Mouse (Mus musculus) embryonic facial prominence, embryonic 14.5 days (tissue): ENCODE results near the gene 4921536K21Rik. TPM values are rescaled to one million over a fixed set of nuclear protein-coding genes. Genes with fewer than 3 reads are reported as not detected.
A peak's percentile ranks its signal among the peaks of the same experiment; 100 is the strongest.

ENCODE experiments used
- ATAC-seq: fragments of 200-750 bp; cut with Nextera tagmentation; 2 replicates; pipeline ENCODE4 v1.8.0; 2017; ENCODE audit warnings: low read depth, moderate number of reproducible peaks, moderate TSS enrichment
- DNase-seq: peaks from one replicate; pipeline ENCODE4 v3.0.0-alpha.2; 2015; ENCODE audit warnings: low spot score
- H3K27ac ChIP-seq: fragments of 300-500 bp; sonication (generic); replicated peaks from 2 replicates; pipeline ENCODE4 v1.5.1; 2014; ENCODE audit warnings: low read depth, mild to moderate bottlenecking, low read length, moderate library complexity
- H3K27me3 ChIP-seq: fragments of 300-500 bp; sonication (generic); replicated peaks from 2 replicates; pipeline ENCODE4 v1.6.1; 2014; ENCODE audit warnings: low read length; ENCODE audit not compliant: control insufficient read depth, insufficient read depth
- H3K36me3 ChIP-seq: fragments of 300-500 bp; sonication (generic); 2 replicates; pipeline ENCODE4 v1.6.1; 2014; ENCODE audit warnings: low read length, mixed read lengths; ENCODE audit not compliant: control insufficient read depth, insufficient read depth
- H3K4me1 ChIP-seq: fragments of 300-500 bp; sonication (generic); 2 replicates; pipeline ENCODE4 v1.6.1; 2014; ENCODE audit warnings: antibody characterized with exemption, low read length; ENCODE audit not compliant: control insufficient read depth, insufficient read depth
- H3K4me2 ChIP-seq: fragments of 300-500 bp; sonication (generic); 2 replicates; pipeline ENCODE4 v1.6.1; 2014; ENCODE audit warnings: low read depth, mild to moderate bottlenecking, low read length, moderate library complexity, mixed read lengths
- H3K4me3 ChIP-seq: fragments of 300-500 bp; sonication (generic); 2 replicates; pipeline ENCODE4 v1.5.1; 2014; ENCODE audit warnings: low read depth, mild to moderate bottlenecking, low read length
- H3K9ac ChIP-seq: fragments of 300-500 bp; sonication (generic); 2 replicates; pipeline ENCODE4 v1.6.1; 2014; ENCODE audit warnings: low read depth, mild to moderate bottlenecking, low read length, moderate library complexity, mixed read lengths
- H3K9me3 ChIP-seq: fragments of 300-500 bp; sonication (generic); 2 replicates; pipeline ENCODE4 v1.6.1; 2016; ENCODE audit warnings: low read length; ENCODE audit not compliant: control insufficient read depth
- WGBS: fragments of 180-500 bp; shearing (Covaris S2); extraction: QIAGEN DNeasy Blood & Tissue Kit; methylation state at CpG from one replicate; pipeline ENCODE4 v1.1.7; 2014; 5-methylcytosine and 5-hydroxymethylcytosine counted together
- polyA plus RNA-seq: library from polyadenylated mRNA; unstranded; fragments of >200 nt; fragmentation: Nextera tagmentation; extraction: Ambion mirVana; gene quantifications from 2 replicates; pipeline ENCODE4 v1.2.1, GENCODE M21; 2014

Gene 4921536K21Rik
- polyA plus RNA-seq, 1 experiment from 2014 or later: 0.21 TPM

DNA sequence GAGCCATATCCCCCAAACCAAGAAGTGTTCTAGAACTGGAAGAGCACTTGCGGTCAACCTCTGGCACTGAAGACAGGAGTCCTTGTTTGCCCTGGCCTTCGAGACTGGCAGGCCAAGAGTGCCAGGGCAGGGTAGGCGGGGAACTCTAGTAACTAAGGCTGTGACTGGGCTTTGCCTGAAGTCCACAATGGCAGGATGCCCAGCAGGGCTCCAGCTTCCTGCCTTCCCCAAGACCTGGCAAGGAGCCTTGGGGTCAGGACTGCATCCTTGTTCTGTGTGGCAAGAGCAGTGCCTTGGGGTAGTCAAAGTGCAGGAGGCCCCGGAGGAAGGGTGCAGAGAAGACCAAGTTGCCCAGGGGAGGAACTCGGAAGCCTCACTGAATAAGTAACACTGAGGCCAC is 8.1 kb upstream of the 4921536K21Rik start:
- Histone ChIP-seq H3K36me3 (peaks cover 7% of the 10 kb centered on the region; the same call in 1 of the 2 replicates), H3K9me3 (no peaks in the 10 kb centered on the region), H3K27ac (no peak overlapping the region), H3K27me3 (no peaks in the 10 kb centered on the region), H3K9ac (no peak overlapping the region), H3K4me1 (no peaks in the 10 kb centered on the region), H3K4me2 (no peak overlapping the region), H3K4me3 (no peak overlapping the region)
- peak; percentile 47 for DNase-seq
- no peak for ATAC-seq
- 80% methylated on average over 5 of the region's 5 CpGs for WGBS

- Histone ChIP-seq H3K9me3 (no peaks in the 10 kb centered on the region), H3K4me3 (no peak overlapping the region), H3K4me1 (no peaks in the 10 kb centered on the region), H3K4me2 (no peak overlapping the region), H3K27ac (no peak overlapping the region), H3K36me3 (peaks cover 5% of the 10 kb centered on the region), H3K9ac (no peak overlapping the region), H3K27me3 (no peaks in the 10 kb centered on the region)
- no peak for ATAC-seq
- no peak for DNase-seq
- 85% methylated on average over 3 of the region's 3 CpGs for WGBS
Measured at GRCm38 (mm10) chr11:3902516-3902915, 7.6 kb upstream of the 4921536K21Rik start.

DNA sequence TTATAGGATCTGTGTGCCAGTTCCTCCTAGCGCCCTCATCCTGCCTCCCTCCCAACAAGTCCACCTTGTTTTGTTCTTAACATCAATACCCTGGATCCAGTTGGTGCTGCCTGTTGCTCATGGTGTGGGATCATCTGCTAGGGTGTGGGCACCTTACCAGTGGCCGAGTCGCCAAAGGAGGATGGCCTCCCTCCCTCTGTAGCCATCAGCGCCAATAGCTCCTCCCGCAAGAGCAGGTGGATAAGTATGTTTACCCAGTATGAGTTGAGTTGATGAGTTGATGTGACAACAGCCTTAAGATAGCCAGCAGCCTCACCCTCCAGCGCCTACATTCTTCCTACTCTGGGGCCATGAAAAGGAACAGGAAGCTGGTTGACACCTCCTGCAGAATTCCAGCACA is 5.4 kb upstream of the 4921536K21Rik start:
- H3K9me3 ChIP-seq: no peaks in the 10 kb centered on the region
- H3K27me3 ChIP-seq: no peaks in the 10 kb centered on the region
- H3K4me1 ChIP-seq: no peaks in the 10 kb centered on the region
- WGBS: 85% methylated on average over 6 of the region's 6 CpGs
- H3K36me3 ChIP-seq: peaks cover 4% of the 10 kb centered on the region; the same call in 1 of the 2 replicates
- H3K9ac ChIP-seq: no peak overlapping the region
- no peak overlapping the region for H3K4me3 ChIP-seq
- ATAC-seq: no peak
- no peak overlapping the region for H3K4me2 ChIP-seq
- no peak overlapping the region for H3K27ac ChIP-seq
- DNase-seq: no peak

DNA sequence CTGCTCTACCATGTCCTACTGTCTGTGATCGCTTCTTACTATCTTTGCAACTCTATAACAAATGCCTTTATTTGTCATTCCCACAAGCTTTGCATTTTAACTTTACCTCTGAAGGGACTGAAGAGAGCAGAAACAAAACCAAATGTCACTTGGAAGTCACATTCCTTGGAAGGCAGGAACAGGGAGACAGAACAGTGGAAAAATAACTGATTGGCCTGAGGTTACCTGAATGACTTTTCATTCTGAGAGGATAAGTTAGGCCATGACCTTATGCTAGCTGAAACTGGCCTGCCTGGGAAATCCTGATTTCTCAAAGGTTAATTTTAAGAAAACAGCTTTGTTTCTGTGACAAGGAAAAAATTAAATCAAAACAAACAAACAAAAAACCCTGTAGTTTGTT is 1.0 kb upstream of the 4921536K21Rik start:
- Histone ChIP-seq H3K4me2 (no peak overlapping the region), H3K36me3 (peaks cover 4% of the 10 kb centered on the region; the same call in 1 of the 2 replicates), H3K9me3 (no peaks in the 10 kb centered on the region), H3K4me3 (no peak overlapping the region), H3K9ac (no peak overlapping the region), H3K4me1 (0 out of 2 replicates have a peak, but pooled peaks cover 2% of the 10 kb centered on the region), H3K27ac (no peak overlapping the region), H3K27me3 (no peaks in the 10 kb centered on the region)
- no peak for ATAC-seq
- WGBS: 91% methylated on average over 1 of the region's 1 CpGs
- no peak for DNase-seq

DNA sequence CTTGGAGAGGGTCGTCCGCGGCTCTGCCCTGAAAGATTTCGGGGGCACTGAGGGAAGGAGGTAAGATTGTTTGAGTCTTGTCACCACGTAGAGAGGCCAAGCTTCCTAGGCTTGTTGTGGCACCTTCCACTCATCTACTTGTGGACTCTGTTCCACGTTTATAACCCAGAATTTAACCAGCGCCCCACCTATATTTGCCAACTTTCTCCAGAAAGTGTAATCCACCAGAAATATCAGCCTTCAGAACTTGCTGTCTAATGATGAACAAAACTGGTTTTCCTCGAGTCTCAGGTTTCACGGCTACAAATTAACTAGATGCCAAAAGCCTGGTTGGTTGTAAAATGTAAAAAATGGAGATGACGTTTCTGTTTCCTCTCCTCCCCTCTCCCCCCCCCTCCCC is 560 bp upstream of the 4921536K21Rik start:
- peak overlapping the region; percentile 46 for H3K4me3 ChIP-seq
- no peaks in the 10 kb centered on the region for H3K9me3 ChIP-seq
- peak; percentile 71 for DNase-seq
- ATAC-seq: no peak
- H3K27me3 ChIP-seq: no peaks in the 10 kb centered on the region
- peak overlapping the region; percentile 80 for H3K4me2 ChIP-seq
- H3K4me1 ChIP-seq: 0 out of 2 replicates have a peak, but pooled peaks cover 2% of the 10 kb centered on the region
- peak overlapping the region; percentile 82 for H3K27ac ChIP-seq
- WGBS: 3% methylated on average over 10 of the region's 10 CpGs
- peaks cover 4% of the 10 kb centered on the region; the same call in 1 of the 2 replicates for H3K36me3 ChIP-seq
- H3K9ac ChIP-seq: peak overlapping the region; percentile 60

GRCm38 (mm10) chr11:3893970-3894369 is 928 bp downstream of the 4921536K21Rik start:
- H3K27me3 ChIP-seq: no peaks in the 10 kb centered on the region
- no peaks in the 10 kb centered on the region for H3K9me3 ChIP-seq
- peak overlapping the region; percentile 80; the same call in 1 of the 2 replicates for H3K4me2 ChIP-seq
- H3K36me3 ChIP-seq: peaks cover 4% of the 10 kb centered on the region; the same call in 1 of the 2 replicates
- no peak overlapping the region for H3K27ac ChIP-seq
- no peak overlapping the region for H3K9ac ChIP-seq
- 77% methylated on average over 6 of the region's 6 CpGs for WGBS
- no peak for ATAC-seq
- H3K4me1 ChIP-seq: 0 out of 2 replicates have a peak, but pooled peaks cover 2% of the 10 kb centered on the region
- no peak overlapping the region for H3K4me3 ChIP-seq
- no peak for DNase-seq

GRCm38 (mm10) chr11:3887331-3887730 is 7.6 kb downstream of the 4921536K21Rik start:
- H3K9me3 ChIP-seq: no peaks in the 10 kb centered on the region
- H3K36me3 ChIP-seq: no peaks in the 10 kb centered on the region
- ATAC-seq: no peak
- 76% methylated on average over 5 of the region's 5 CpGs for WGBS
- no peak overlapping the region for H3K9ac ChIP-seq
- no peaks in the 10 kb centered on the region for H3K27me3 ChIP-seq
- H3K4me1 ChIP-seq: no peaks in the 10 kb centered on the region
- H3K4me2 ChIP-seq: no peak overlapping the region
- H3K27ac ChIP-seq: no peak overlapping the region
- DNase-seq: no peak
- no peak overlapping the region for H3K4me3 ChIP-seq

DNA sequence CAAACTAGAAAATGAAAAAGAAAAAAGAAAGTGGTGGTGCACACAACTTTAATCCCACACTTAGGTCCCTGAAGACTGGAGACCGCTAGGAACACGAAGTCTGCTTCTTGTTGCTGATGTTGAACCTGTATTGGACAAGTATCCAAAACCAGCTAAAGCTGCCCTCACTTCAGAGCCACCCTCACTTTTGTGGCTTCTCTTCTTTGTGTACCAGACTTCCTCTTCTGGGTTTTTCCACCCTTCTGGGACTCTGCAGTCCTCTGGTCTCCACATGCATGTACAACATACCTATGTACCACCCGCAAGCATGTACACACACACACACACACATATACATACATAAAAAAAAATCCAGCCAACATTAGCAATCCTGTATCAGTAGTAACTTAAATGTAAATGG is 11.2 kb downstream of the 4921536K21Rik start:
- Histone ChIP-seq H3K4me1 (no peaks in the 10 kb centered on the region), H3K9ac (no peak overlapping the region), H3K27me3 (no peaks in the 10 kb centered on the region), H3K9me3 (no peaks in the 10 kb centered on the region), H3K4me2 (no peak overlapping the region), H3K4me3 (no peak overlapping the region), H3K27ac (no peak overlapping the region), H3K36me3 (no peaks in the 10 kb centered on the region)
- ATAC-seq (no peak), DNase-seq (no peak)
- WGBS: 86% methylated on average over 3 of the region's 3 CpGs

DNA sequence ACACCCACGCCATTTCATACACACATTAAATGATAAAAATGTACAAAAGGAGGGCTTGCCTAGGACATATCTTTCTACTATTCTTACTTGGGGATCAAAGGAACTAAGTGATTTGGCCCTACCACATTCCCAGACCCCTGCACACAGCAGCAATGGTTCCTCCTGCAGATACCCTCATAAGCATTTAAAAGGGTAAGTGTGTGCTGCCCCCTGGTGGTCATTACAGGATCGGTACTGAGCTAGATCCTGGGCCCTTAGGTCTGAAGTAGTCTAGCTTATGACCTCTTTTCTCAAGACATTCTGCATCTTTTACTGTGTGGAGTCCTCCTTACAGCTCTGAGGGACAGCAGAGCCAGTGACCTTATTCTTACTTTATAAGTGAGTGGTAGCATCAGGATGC is 15.1 kb downstream of the 4921536K21Rik start:
- no peaks in the 10 kb centered on the region for H3K4me1 ChIP-seq
- WGBS: 44% methylated on average over 2 of the region's 2 CpGs
- ATAC-seq: peak; percentile 72; the same call in 1 of the 2 replicates
- DNase-seq: peak; percentile 81
- H3K9me3 ChIP-seq: no peaks in the 10 kb centered on the region
- no peak overlapping the region for H3K27ac ChIP-seq
- no peak overlapping the region for H3K4me3 ChIP-seq
- no peak overlapping the region for H3K4me2 ChIP-seq
- H3K9ac ChIP-seq: no peak overlapping the region
- H3K36me3 ChIP-seq: no peaks in the 10 kb centered on the region
- no peaks in the 10 kb centered on the region for H3K27me3 ChIP-seq
